Mouse (Mus musculus) testis, postnatal 14 days (tissue): ENCODE measurements around the gene Snrpd3.
A peak's percentile ranks its signal among the peaks of the same experiment; 100 is the strongest.

Experiments
- DNase-seq: peaks from one replicate; pipeline ENCODE4 v3.0.0; 2021; ENCODE audit warnings: low spot score

Snrpd3 gene

GRCm38 (mm10) chr10:75534934-75535333 is 17.6 kb downstream of the Snrpd3 start:
- DNase-seq, result peak; percentile 75

- DNase-seq, result no peak
Observed at GRCm38 (mm10) chr10:75535423-75535822, 18.1 kb downstream of the Snrpd3 start.

GRCm38 (mm10) chr10:75536123-75536522 is 18.8 kb downstream of the Snrpd3 start:
- no peak for DNase-seq

- DNase-seq, result no peak
Observed at GRCm38 (mm10) chr10:75547901-75548300, 30.6 kb downstream of the Snrpd3 start.

- DNase-seq, result no peak
Observed at GRCm38 (mm10) chr10:75548486-75548885, 31.1 kb downstream of the Snrpd3 start.

- no peak for DNase-seq
Observed at GRCm38 (mm10) chr10:75549886-75550285, 32.5 kb downstream of the Snrpd3 start.

- DNase-seq, result no peak
Observed at GRCm38 (mm10) chr10:75551175-75551574, 33.8 kb downstream of the Snrpd3 start.

- DNase-seq, result no peak
Observed at GRCm38 (mm10) chr10:75552106-75552505, 34.8 kb downstream of the Snrpd3 start.

GRCm38 (mm10) chr10:75552701-75553450 is 35.5 kb downstream of the Snrpd3 start:
- no peak for DNase-seq

- DNase-seq, result no peak
Observed at GRCm38 (mm10) chr10:75554090-75554489, 36.7 kb downstream of the Snrpd3 start.

- no peak for DNase-seq
Observed at GRCm38 (mm10) chr10:75555557-75555956, 38.2 kb downstream of the Snrpd3 start.

GRCm38 (mm10) chr10:75556026-75556425 is 38.7 kb downstream of the Snrpd3 start:
- peak; percentile 86 for DNase-seq

GRCm38 (mm10) chr10:75558515-75558914 is 41.2 kb downstream of the Snrpd3 start:
- no peak for DNase-seq

- no peak for DNase-seq
Observed at GRCm38 (mm10) chr10:75559041-75559675, 41.8 kb downstream of the Snrpd3 start.

GRCm38 (mm10) chr10:75559676-75560548 is 42.6 kb downstream of the Snrpd3 start, which contains the start of gene Lrrc75b:
Lrrc75b (minus strand) TSS chr10:75560330.
- DNase-seq, result peak; percentile 54

GRCm38 (mm10) chr10:75560549-75560899 is 43.2 kb downstream of the Snrpd3 start:
- no peak for DNase-seq

- DNase-seq, result no peak
Observed at GRCm38 (mm10) chr10:75561071-75561654, 43.8 kb downstream of the Snrpd3 start, which contains the start of gene Ggt1. Ggt1 (plus strand) TSS chr10:75561604.

- no peak for DNase-seq
Observed at GRCm38 (mm10) chr10:75562596-75562995, 45.2 kb downstream of the Snrpd3 start.

- DNase-seq, result no peak
Observed at GRCm38 (mm10) chr10:75564687-75565265, 47.4 kb downstream of the Snrpd3 start.

GRCm38 (mm10) chr10:75565436-75565835 is 48.1 kb downstream of the Snrpd3 start:
- no peak for DNase-seq

GRCm38 (mm10) chr10:75565906-75566305 is 48.6 kb downstream of the Snrpd3 start:
- no peak for DNase-seq

GRCm38 (mm10) chr10:75566321-75566720 is 49.0 kb downstream of the Snrpd3 start:
- DNase-seq, result no peak
